Mouse (Mus musculus): Measurements from ENCODE around the gene Brd3.

- no peak for TF ChIP-seq CTCF (IDR thresholded peaks at IDR 0.05; ENCODE audit: insufficient read depth, low read depth, low read length)
- no peak for TF ChIP-seq POLR2A (IDR thresholded peaks at IDR 0.05; ENCODE audit: insufficient read depth, low read depth, low read length)
Measured at GRCm38 (mm10) chr2:27469991-27470355, 37.5 kb downstream of the Brd3 start.

All from olfactory bulb, adult 2 months (tissue).